Mouse (Mus musculus): ENCODE data around the gene Nfxl1. TPM values are rescaled to one million over a fixed set of nuclear protein-coding genes. Genes with fewer than 3 reads are reported as not detected.

Gene Nfxl1
- polyA plus RNA-seq, 1 experiment from 2014 or later: 31.0 TPM

- no peak overlapping the region for H3K27ac ChIP-seq (ENCODE audit: low read depth, low read length)
- no peaks in the 10 kb centered on the region for H3K4me1 ChIP-seq (ENCODE audit: control insufficient read depth, insufficient read depth, low read length)
- H3K9me3 ChIP-seq (ENCODE audit: control insufficient read depth, low read length): no peaks in the 10 kb centered on the region
- H3K36me3 ChIP-seq (ENCODE audit: control insufficient read depth, insufficient read depth, low read length): no peaks in the 10 kb centered on the region
- H3K4me2 ChIP-seq (replicated peaks; ENCODE audit: low read depth, low read length): no peak overlapping the region
- ATAC-seq (ENCODE audit: low FRiP score, low TSS enrichment): no peak
- H3K27me3 ChIP-seq (ENCODE audit: control insufficient read depth, insufficient read depth, low read length): no peaks in the 10 kb centered on the region
- H3K4me3 ChIP-seq (ENCODE audit: low read length): no peak overlapping the region
- no peak overlapping the region for H3K9ac ChIP-seq (ENCODE audit: low read depth, low read length)
- 59% methylated on average over 12 of the region's 12 CpGs for WGBS
Observed at GRCm38 (mm10) chr5:72472317-72473009, 87.0 kb downstream of the Nfxl1 start.

- Histone ChIP-seq H3K4me3 (ENCODE audit: low read length) (no peak overlapping the region), H3K4me2 (replicated peaks; ENCODE audit: low read depth, low read length) (no peak overlapping the region), H3K27ac (ENCODE audit: low read depth, low read length) (no peak overlapping the region), H3K27me3 (ENCODE audit: control insufficient read depth, insufficient read depth, low read length) (no peaks in the 10 kb centered on the region), H3K36me3 (ENCODE audit: control insufficient read depth, insufficient read depth, low read length) (no peaks in the 10 kb centered on the region), H3K9ac (ENCODE audit: low read depth, low read length) (no peak overlapping the region), H3K9me3 (ENCODE audit: control insufficient read depth, low read length) (no peaks in the 10 kb centered on the region), H3K4me1 (ENCODE audit: control insufficient read depth, insufficient read depth, low read length) (no peaks in the 10 kb centered on the region)
- ATAC-seq (ENCODE audit: low FRiP score, low TSS enrichment): no peak
- 70% methylated on average over 7 of the region's 7 CpGs for WGBS
Observed at GRCm38 (mm10) chr5:72471746-72472145, 87.7 kb downstream of the Nfxl1 start.

- Histone ChIP-seq H3K9ac (ENCODE audit: low read depth, low read length) (no peak overlapping the region), H3K9me3 (ENCODE audit: control insufficient read depth, low read length) (no peaks in the 10 kb centered on the region)
- WGBS: 62% methylated on average over 3 of the region's 3 CpGs
Observed at GRCm38 (mm10) chr5:72464932-72465331, 94.6 kb downstream of the Nfxl1 start.

More at GRCm38 (mm10) chr5:72464932-72465331, 94.6 kb downstream of the Nfxl1 start:
- H3K27me3 ChIP-seq (ENCODE audit: control insufficient read depth, insufficient read depth, low read length): no peaks in the 10 kb centered on the region
- H3K4me1 ChIP-seq (ENCODE audit: control insufficient read depth, insufficient read depth, low read length): no peaks in the 10 kb centered on the region
- no peaks in the 10 kb centered on the region for H3K36me3 ChIP-seq (ENCODE audit: control insufficient read depth, insufficient read depth, low read length)
- ATAC-seq (ENCODE audit: low FRiP score, low TSS enrichment): no peak
- no peak overlapping the region for H3K4me3 ChIP-seq (ENCODE audit: low read length)
- H3K27ac ChIP-seq (ENCODE audit: low read depth, low read length): no peak overlapping the region
- no peak overlapping the region for H3K4me2 ChIP-seq (replicated peaks; ENCODE audit: low read depth, low read length)

Other genes starting within 250 kb of the Nfxl1 start
- 1.8 and 3.5 TPM in 2 replicates for gene Corin, start 55.2 kb downstream of the Nfxl1 start, polyA plus RNA-seq (2014; fragmentation: Nextera tagmentation; extraction: Ambion mirVana)
- gene Zar1, start 21.6 kb upstream of the Nfxl1 start, polyA plus RNA-seq (2014; fragmentation: Nextera tagmentation; extraction: Ambion mirVana): 0.36 and 0.45 TPM in 2 replicates
- gene Gm5868, start 27.9 kb upstream of the Nfxl1 start, polyA plus RNA-seq (2014; fragmentation: Nextera tagmentation; extraction: Ambion mirVana): 0.39 TPM in 1 of 2 replicates, not detected in the other
- gene Cnga1, start 84.6 kb upstream of the Nfxl1 start, polyA plus RNA-seq (2014; fragmentation: Nextera tagmentation; extraction: Ambion mirVana): not detected in 2 replicates
- gene Nipal1, start 88.1 kb upstream of the Nfxl1 start, polyA plus RNA-seq (2014; fragmentation: Nextera tagmentation; extraction: Ambion mirVana): 1.4 and 1.9 TPM in 2 replicates
- gene Txk, start 193.1 kb upstream of the Nfxl1 start, polyA plus RNA-seq (2014; fragmentation: Nextera tagmentation; extraction: Ambion mirVana): 0.26 TPM in 1 of 2 replicates, not detected in the other

Data from kidney, embryonic 14.5 days (tissue).